Mouse (Mus musculus): ENCODE measurements at regions not wholly inside any gene's neighbourhood (a gene's known extent, or its start where the extent isn't known, plus 50 kb on each side); places are given as distances from the start of the nearest gene placed in this dataset.

- DNase-seq (ENCODE audit: low read depth, low spot score) = no peak
These were observed 235.9 kb upstream of the Sall1 start for GRCm38 (mm10) chr8:89279844-89280243.

DNA sequence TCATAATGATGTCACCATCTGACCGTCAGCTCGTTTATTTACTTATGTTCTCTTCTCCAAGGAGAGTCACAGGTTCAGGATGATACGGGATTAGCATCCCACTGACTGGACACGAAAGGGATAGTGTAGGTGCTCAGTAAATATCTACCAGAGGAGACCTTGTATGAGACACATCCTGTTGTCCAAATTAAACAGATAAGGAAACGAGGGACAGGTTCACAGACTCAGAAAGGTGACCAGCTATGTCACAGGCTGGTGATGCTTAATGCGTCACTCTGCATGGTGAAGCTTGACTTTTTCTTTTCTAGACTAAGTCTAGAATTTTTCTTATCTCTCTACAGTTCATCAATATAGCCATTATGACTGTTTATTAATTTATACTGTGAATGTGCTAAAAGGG, 235.2 kb upstream of the Sall1 start:
- DNase-seq (ENCODE audit: low read depth, low spot score) = no peak

- no peak for DNase-seq (ENCODE audit: low read depth, low spot score)
These were observed 229.3 kb upstream of the Sall1 start for GRCm38 (mm10) chr8:89273276-89273675.

DNA sequence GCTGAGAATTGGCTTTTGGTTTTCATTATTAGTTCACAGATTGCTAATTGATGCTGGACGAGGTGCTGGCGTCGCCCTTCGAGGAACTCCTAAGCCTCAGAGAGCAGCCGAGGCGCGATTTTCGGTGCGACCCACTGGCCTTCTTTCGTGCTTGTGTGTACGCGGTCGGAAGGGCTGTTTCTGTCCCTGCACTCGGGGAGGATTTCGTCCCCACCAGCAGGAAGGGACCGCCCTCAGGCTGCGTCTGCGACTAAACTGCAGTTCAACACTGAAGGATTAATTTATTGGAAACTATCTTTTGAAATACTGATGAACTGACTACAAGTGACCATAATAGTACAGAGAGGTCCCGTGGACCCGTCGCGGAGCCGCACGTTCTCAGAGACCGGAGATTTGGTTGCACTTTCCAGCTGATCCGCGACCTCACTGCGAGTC, 228.4 kb upstream of the Sall1 start:
- DNase-seq (ENCODE audit: low read depth, low spot score) = no peak

DNA sequence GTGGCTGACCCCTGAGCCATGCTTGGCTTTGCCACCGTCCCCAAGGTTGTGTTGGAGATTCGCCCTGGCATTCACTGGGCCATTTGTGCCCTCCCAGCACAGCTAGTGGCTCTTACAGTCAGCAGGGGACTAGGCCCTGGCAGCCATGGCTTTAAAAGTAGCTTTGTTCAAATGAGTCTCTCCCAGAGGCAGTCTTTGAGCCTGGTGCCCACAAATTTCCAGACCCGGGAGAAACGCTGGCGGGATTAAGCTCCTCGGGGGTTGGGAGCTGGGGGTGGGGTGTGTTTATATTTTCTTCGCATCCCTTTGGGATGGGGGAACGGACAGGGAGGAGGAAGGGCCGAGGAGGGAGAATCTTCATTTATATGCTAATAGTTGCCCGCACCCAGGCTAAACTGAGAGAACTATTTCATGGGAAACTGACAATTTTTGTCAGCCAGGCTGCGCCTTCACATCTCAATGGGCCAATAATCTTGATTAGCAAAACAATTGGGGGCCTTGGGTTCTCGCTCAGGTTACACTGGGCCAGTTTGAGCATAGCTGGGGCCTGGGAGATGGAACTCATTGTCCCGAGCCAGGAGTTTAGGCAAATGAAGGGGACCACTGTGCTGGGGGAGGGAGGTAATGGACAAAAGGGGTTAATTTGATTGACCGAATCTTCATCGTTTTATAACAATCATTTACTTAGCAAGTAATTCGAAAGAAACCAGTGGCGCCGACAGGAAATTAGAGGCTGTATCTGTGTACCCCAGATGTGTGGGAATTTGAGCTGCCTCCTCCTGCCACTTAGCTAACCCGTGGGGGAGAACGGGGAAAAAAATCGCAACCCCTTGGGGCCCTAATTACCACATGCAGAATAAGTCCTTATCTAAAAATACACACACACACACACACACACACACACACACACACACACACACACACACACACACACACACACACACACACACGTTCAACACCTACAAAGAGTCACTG, 227.7 kb upstream of the Sall1 start:
- DNase-seq (ENCODE audit: low read depth, low spot score) = no peak

- no peak for DNase-seq (ENCODE audit: low read depth, low spot score)
These were observed 226.0 kb upstream of the Sall1 start for GRCm38 (mm10) chr8:89270001-89270400.

DNA sequence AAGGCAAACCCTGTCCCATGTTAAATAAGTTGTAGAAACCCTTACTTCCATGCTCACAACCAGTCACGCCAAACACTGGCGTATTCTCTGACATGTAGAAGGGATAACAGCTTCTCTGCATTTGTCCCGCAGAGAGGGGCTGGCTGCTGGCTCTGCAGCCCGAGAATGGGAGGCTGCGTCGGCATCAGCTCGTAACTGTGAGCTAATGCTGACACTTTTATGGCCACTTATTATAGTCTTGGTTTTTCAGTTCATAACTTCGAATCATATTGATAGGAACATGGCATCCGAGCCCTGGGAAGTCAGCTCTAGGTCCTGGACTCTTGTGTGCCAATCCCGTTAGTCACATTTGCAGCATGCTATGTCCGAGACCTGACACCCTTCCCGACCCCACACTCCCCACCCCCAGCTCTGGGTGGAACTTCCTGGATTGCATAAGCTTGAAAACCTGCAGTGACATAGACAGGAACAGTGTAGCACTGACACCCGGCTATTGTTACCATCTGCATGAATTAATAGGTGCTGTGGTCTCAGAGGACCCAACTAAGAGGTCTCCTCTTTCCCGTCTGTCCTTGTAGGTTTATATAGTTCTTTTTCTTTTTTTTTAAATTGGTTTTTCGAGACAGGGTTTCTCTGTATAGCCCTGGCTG, 217.3 kb upstream of the Sall1 start:
- no peak for DNase-seq (ENCODE audit: low read depth, low spot score)

GRCm38 (mm10) chr8:89259881-89260280, 215.9 kb upstream of the Sall1 start:
- DNase-seq (ENCODE audit: low read depth, low spot score) = no peak

DNA sequence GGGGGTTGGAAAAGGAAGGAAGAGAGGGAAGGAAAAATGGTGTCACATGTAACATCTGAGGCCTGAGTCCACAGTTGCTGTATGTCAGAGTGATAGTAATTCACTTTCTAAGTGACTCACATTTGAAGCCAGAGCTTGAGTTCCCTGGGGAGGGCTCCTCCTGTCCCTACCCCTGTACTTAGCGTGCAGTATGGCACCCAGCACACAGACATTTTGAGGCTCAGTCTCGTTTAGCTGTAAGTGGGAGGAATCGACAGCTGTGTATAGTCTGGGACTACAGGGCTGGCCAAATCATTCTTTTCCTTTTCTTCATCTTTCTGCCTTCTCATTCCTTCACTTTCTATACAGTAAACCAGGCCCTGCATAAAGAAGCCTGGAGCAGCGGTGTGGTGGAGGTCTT, 202.4 kb upstream of the Sall1 start:
- no peak for DNase-seq (ENCODE audit: low read depth, low spot score)

DNA sequence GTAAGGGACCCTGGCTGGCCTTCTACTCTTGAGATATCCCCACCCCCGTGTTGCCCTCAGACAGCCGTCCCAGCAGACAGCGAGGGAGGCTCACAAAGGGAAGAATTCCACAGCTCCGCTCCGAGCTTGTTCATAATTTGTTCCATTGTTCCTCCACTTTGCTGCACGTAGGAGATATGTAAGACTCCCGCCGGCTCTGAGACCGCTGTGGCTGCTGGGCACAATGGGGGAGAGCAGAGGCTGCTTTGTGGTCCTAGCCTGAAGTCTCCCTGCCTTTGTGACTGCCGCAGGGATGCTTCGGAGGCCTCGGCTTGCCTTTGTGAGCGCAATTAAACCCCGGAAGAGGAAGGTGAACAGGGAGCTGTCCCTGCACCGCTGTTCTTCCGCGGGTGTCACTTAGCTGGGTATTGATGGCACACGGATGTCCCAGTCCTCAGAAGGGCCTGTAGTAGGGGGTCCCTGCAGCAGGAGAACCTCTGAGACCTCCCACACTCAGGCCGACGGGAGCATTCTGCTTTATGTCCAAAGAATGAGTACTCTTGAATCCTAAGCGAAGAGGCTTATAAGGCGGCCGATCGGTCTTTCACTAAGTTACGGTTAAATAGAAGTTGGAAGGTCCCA, 201.3 kb upstream of the Sall1 start:
- DNase-seq (ENCODE audit: low read depth, low spot score) = no peak

GRCm38 (mm10) chr8:89241686-89242085, 197.7 kb upstream of the Sall1 start:
- DNase-seq (ENCODE audit: low read depth, low spot score) = no peak

DNA sequence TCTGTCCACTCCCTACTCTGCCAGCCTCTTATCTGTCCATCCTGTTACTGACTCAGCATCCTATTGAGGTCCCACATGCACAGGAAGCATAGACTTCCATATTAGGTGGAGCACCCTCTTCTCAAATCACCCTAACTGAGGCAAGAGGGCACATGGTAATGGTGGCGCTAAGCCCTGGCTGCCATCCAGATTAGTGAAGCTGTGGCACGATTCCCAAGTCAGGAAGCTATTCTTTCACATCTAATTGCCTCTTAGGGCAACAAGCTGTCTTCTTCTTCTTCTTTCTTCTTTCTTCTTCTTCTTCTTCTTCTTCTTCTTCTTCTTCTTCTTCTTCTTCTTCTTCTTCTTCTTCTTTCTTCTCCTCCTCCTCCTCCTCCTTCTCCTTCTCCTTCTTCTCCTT, 195.7 kb upstream of the Sall1 start:
- no peak for DNase-seq (ENCODE audit: low read depth, low spot score)

- DNase-seq (ENCODE audit: low read depth, low spot score) = no peak
These were observed 190.1 kb upstream of the Sall1 start for GRCm38 (mm10) chr8:89234041-89234440.

DNA sequence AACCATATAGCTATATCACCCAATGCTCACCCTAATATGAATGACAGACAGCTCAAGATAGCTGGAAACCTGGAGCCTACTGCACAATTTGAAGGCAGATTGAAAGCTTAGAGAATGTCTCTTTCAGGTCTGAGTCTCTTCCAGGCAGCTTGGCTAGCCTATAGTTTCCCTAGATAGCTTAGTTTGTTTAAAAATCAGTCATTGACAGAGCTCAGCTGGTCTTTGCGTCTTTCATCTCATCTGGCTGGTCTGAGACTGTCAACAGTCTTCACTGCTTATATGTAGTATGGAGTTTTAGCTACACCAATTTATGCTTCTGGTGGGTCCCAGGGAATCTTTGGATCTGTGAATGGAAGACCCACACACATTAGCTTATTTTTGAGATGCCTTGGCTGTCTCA, 188.4 kb upstream of the Sall1 start:
- DNase-seq (ENCODE audit: low read depth, low spot score) = no peak

DNA sequence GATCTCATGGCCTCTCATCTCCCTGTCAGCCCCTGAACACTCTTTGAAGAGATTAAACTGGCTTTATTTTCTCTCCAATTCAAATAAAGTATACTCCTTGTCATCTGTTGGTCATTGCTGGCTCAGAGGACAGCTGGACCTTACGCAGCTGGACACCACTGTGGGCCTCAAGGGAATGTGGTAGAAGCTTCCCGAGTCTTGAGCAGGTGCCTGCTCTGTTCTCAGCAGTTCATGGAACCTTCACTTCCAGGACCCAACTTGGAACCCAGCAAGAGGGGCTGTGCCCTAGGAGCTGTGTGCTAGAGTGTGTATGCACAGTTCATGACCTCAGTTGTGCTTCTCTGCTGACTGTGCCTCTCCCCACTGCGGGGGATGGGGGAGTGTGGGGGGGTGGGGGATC, 185.2 kb upstream of the Sall1 start:
- no peak for DNase-seq (ENCODE audit: low read depth, low spot score)

DNA sequence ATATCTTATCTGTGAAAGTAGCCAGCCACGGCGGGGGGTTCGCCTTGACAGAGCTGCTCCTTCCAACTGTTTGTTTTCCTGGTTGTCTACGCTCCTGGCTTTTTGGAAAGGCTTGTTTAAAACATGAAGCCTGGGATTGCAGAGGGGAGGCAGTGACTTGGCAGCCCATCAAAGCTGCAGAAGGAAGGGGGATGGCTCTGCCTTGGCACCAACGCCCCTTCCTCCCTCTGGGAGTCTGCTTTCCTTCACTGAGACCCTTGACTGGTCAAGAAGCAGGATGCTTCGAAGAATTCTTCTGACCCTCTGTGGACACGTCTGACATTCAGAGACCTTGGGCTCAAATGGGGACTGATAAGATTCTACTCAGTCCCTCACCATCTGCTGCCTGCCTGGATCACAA, 176.9 kb upstream of the Sall1 start:
- no peak for DNase-seq (ENCODE audit: low read depth, low spot score)

- no peak for DNase-seq (ENCODE audit: low read depth, low spot score)
These were observed 176.4 kb upstream of the Sall1 start for GRCm38 (mm10) chr8:89220381-89220780.

GRCm38 (mm10) chr8:89219156-89219555, 175.2 kb upstream of the Sall1 start:
- DNase-seq (ENCODE audit: low read depth, low spot score) = no peak

- no peak for DNase-seq (ENCODE audit: low read depth, low spot score)
These were observed 173.7 kb upstream of the Sall1 start for GRCm38 (mm10) chr8:89217689-89218088.

GRCm38 (mm10) chr8:89211931-89212330, 168.0 kb upstream of the Sall1 start:
- DNase-seq (ENCODE audit: low read depth, low spot score) = no peak

- no peak for DNase-seq (ENCODE audit: low read depth, low spot score)
These were observed 166.7 kb upstream of the Sall1 start for GRCm38 (mm10) chr8:89210684-89211083.

DNA sequence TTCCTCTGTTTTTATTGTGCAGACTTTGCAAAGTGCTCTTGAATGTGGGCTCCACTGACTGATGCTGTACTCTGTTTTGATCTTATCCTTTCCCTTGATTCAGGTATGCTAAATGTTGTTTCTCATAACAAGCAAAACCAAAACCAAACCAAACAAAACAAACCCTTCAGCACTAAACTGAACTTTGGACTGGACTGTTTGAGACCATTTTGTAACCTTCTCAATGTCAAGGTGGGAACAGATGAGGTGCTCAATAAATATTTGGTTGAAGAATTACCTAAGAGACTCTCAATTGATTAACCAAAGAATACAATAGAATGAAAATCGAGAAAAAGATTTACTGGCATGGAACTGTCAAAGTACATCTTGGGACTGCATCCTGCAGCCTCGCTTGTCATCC, 163.9 kb upstream of the Sall1 start:
- DNase-seq (ENCODE audit: low read depth, low spot score) = no peak
